ENCODE assay signal across 10 mouse cellular contexts in genomic region chr12:20230893-20231235, GRCm38 (mm10).
DNase-seq lines count a peak whose midpoint lies in the region; ATAC-seq and TF ChIP-seq lines count a peak whose summit lies in the region.
"Had no signal": no experiment of that assay in that cellular context is flagged by ENCODE, and none has a peak within 500 bp of the region (broad histone marks: within the 10 kb centered on the region; RNA-seq: fewer than 3 reads in every experiment).

No protein-coding gene starts in this region.

- no peaks in the 10 kb centered on the region for H3K4me1 ChIP-seq in midbrain, embryonic 10.5 days
- H3K4me1 ChIP-seq in midbrain, embryonic 16.5 days (ENCODE audit: control insufficient read depth, insufficient read depth, low read length): no peaks in the 10 kb centered on the region
- no peaks in the 10 kb centered on the region for H3K4me1 ChIP-seq in MEL (ENCODE audit: control insufficient read depth in 1 of 2, insufficient read depth in 2 of 2, low read length in 2 of 2)
- H3K4me1 ChIP-seq in liver, embryonic 11.5 days (replicated peaks; ENCODE audit: control insufficient read depth, insufficient read depth, low read length): no peaks in the 10 kb centered on the region

- no peak overlapping the region for H3K9ac ChIP-seq in midbrain, embryonic 16.5 days (ENCODE audit: low read depth, low read length)
- no peak overlapping the region for H3K9ac ChIP-seq in MEL (ENCODE audit: control insufficient read depth, low read depth, low read length, poor library complexity, severe bottlenecking)
- H3K9ac ChIP-seq in liver, embryonic 11.5 days (ENCODE audit: low read depth, low read length): no peak overlapping the region

- peaks cover 48% of the 10 kb centered on the region for H3K36me3 ChIP-seq in midbrain, embryonic 10.5 days
- peaks cover 6% of the 10 kb centered on the region; the same call in 1 of the 2 replicates for H3K36me3 ChIP-seq in midbrain, embryonic 16.5 days (ENCODE audit: control insufficient read depth, insufficient read depth, low read length)
- H3K36me3 ChIP-seq in MEL (ENCODE audit: control insufficient read depth in 1 of 2, insufficient read depth in 2 of 2, low read length in 2 of 2): no peaks in the 10 kb centered on the region
- peaks cover 24% of the 10 kb centered on the region for H3K36me3 ChIP-seq in liver, embryonic 11.5 days (ENCODE audit: control insufficient read depth, insufficient read depth, low read length)

- TF ChIP-seq POLR2A in MEL (IDR thresholded peaks at IDR 0.05; ENCODE audit: control insufficient read depth in 1 of 2, insufficient read depth in 1 of 2, low read depth in 1 of 2, low read length in 2 of 2, poor library complexity in 1 of 2): no peak

- peak; percentile 3 for DNase-seq in gastrocnemius, postnatal 14 days
- DNase-seq in gastrocnemius, adult 18-20 months (ENCODE audit: low spot score): no peak
- DNase-seq in midbrain, embryonic 10.5 days (ENCODE audit: low spot score): peak; percentile 26
- DNase-seq in MEL (ENCODE audit: low read depth, low spot score): peak; percentile 3
- DNase-seq in liver, embryonic 11.5 days (ENCODE audit: low spot score): peak; percentile 42
- DNase-seq in layer of hippocampus, adult 11-12 months (ENCODE audit: low spot score): no peak
- DNase-seq in B cell, adult 2 months: no peak
- DNase-seq: kidney, adult 18-20 months had no signal

- no peak for ATAC-seq in midbrain, embryonic 16.5 days
- no peak for ATAC-seq in liver, embryonic 11.5 days (replicated peaks; ENCODE audit: low FRiP score)
- ATAC-seq: forebrain, embryonic 16.5 days had no signal

- intact Hi-C loops in gastrocnemius, postnatal 14 days (cut with DNase I; ENCODE audit: low total_unique reads): no loop called here

- no peak overlapping the region for H3K4me3 ChIP-seq in midbrain, embryonic 10.5 days
- no peak overlapping the region for H3K4me3 ChIP-seq in midbrain, embryonic 16.5 days (ENCODE audit: low read depth, low read length)
- no peak overlapping the region for H3K4me3 ChIP-seq in MEL (ENCODE audit: control insufficient read depth in 1 of 2, insufficient read depth in 1 of 2, low read depth in 2 of 2, low read length in 2 of 2)
- H3K4me3 ChIP-seq in liver, embryonic 11.5 days (ENCODE audit: low read depth, low read length): no peak overlapping the region

- H3K9me3 ChIP-seq in midbrain, embryonic 10.5 days (replicated peaks): peaks cover 86% of the 10 kb centered on the region
- peaks cover 72% of the 10 kb centered on the region for H3K9me3 ChIP-seq in midbrain, embryonic 16.5 days (replicated peaks; ENCODE audit: control insufficient read depth, low read length, poor library complexity, severe bottlenecking)
- no peaks in the 10 kb centered on the region; the same call in 1 of the 2 replicates for H3K9me3 ChIP-seq in MEL (replicated peaks; ENCODE audit: insufficient read depth, low read length)
- H3K9me3 ChIP-seq in liver, embryonic 11.5 days (ENCODE audit: control insufficient read depth, low read length): peaks cover 79% of the 10 kb centered on the region

- TF ChIP-seq RAD21 in MEL (IDR thresholded peaks at IDR 0.05; ENCODE audit: low read depth, low read length): no peak

- no peak overlapping the region for H3K27ac ChIP-seq in midbrain, embryonic 10.5 days (replicated peaks)
- no peak overlapping the region for H3K27ac ChIP-seq in midbrain, embryonic 16.5 days (ENCODE audit: low read length)
- H3K27ac ChIP-seq in MEL (ENCODE audit: control insufficient read depth, low read depth, low read length): no peak overlapping the region
- no peak overlapping the region for H3K27ac ChIP-seq in liver, embryonic 11.5 days (ENCODE audit: low read depth, low read length)

- WGBS in midbrain, embryonic 10.5 days: 64% methylated on average over 8 of the region's 8 CpGs
- WGBS in midbrain, embryonic 16.5 days: 65% methylated on average over 8 of the region's 8 CpGs
- 62% methylated on average over 8 of the region's 8 CpGs for WGBS in liver, embryonic 11.5 days

- no peak overlapping the region for H3K4me2 ChIP-seq in midbrain, embryonic 16.5 days (ENCODE audit: low read length)
- H3K4me2 ChIP-seq in liver, embryonic 11.5 days: no peak overlapping the region

- H3K27me3 ChIP-seq in midbrain, embryonic 10.5 days (ENCODE audit: low read depth, poor library complexity, severe bottlenecking): peaks cover 47% of the 10 kb centered on the region
- no peaks in the 10 kb centered on the region for H3K27me3 ChIP-seq in midbrain, embryonic 16.5 days (ENCODE audit: control insufficient read depth, insufficient read depth, low read depth, low read length)
- H3K27me3 ChIP-seq in MEL (ENCODE audit: control insufficient read depth in 1 of 2, insufficient read depth in 2 of 2, low read length in 2 of 2): no peaks in the 10 kb centered on the region
- peaks cover 9% of the 10 kb centered on the region for H3K27me3 ChIP-seq in liver, embryonic 11.5 days (replicated peaks; ENCODE audit: control insufficient read depth, insufficient read depth, low read length)

- no peaks in the 10 kb centered on the region for H3K79me2 ChIP-seq in MEL (ENCODE audit: control insufficient read depth, insufficient read depth, low read length, poor library complexity)

- no peak for TF ChIP-seq CTCF in MEL (IDR thresholded peaks at IDR 0.05 in 2 of 3, conservative IDR thresholded peaks at IDR 0.05 in 1 of 3; ENCODE audit: control insufficient read depth in 1 of 3, insufficient read depth in 1 of 3, low read depth in 2 of 3, low read length in 3 of 3, poor library complexity in 1 of 3, severe bottlenecking in 1 of 3)

- TF ChIP-seq EP300 in MEL (IDR thresholded peaks at IDR 0.05; ENCODE audit: low read depth in 1 of 2, low read length in 2 of 2): no peak

TF ChIP-seq in MEL, 35 proteins besides CTCF, POLR2A, EP300 and RAD21:
- TF ChIP-seq ELF1 (IDR thresholded peaks at IDR 0.05; ENCODE audit: low read depth, low read length) (no peak), MEF2A (IDR thresholded peaks at IDR 0.05; ENCODE audit: extremely low read depth, insufficient replicate concordance, low read depth, low read length, poor library complexity, severe bottlenecking) (no peak), MAFK (IDR thresholded peaks at IDR 0.05; ENCODE audit: borderline replicate concordance, low read depth, low read length) (no peak), ZC3H11A (IDR thresholded peaks at IDR 0.05; ENCODE audit: low read depth, low read length) (no peak), SIN3A (IDR thresholded peaks at IDR 0.05; ENCODE audit: low read length) (no peak), USF1 (IDR thresholded peaks at IDR 0.05; ENCODE audit: low read depth, low read length) (no peak), ZMIZ1 (IDR thresholded peaks at IDR 0.05; ENCODE audit: low read depth, low read length) (no peak), ZKSCAN1 (IDR thresholded peaks at IDR 0.05; ENCODE audit: low read depth, low read length) (no peak), TAL1 (IDR thresholded peaks at IDR 0.05; ENCODE audit: low read length) (no peak)

Comparison
In these comparisons a context has a peak if more than half of its experiments do, and no peak if none do; other contexts are left out.
1. DNase-seq: peak in gastrocnemius, postnatal 14 days (single experiment), midbrain, embryonic 10.5 days (single experiment), MEL (single experiment) and liver, embryonic 11.5 days (single experiment); none in gastrocnemius, adult 18-20 months (single experiment), layer of hippocampus, adult 11-12 months (single experiment) and B cell, adult 2 months (0 of 2).